Mouse (Mus musculus): ENCODE results near the gene Cfap100.

DNA sequence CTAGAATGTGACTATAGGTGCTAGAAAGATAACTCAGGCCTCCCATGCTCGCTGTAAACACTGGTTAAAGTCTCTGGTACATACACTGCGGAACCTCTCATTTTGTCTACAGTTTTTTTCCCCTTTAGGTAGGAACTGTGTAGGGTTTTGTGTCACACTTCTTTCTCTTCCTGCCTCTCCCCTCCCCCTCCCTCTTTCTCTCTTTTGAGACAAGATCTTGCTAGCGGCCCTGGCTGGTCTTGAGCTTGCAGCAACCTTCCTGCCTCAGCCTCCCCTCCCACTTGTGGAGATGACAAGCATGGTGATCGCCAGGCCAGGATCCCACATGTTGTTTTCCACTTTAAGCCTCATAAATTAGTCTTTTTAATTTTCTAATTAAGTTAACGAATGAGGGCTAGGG is 25.2 kb upstream of the Cfap100 start:
- TF ChIP-seq EP300 (IDR thresholded peaks at IDR 0.05; ENCODE audit: insufficient read depth, low read depth, low read length) (no peak), CTCF (IDR thresholded peaks at IDR 0.05; ENCODE audit: low read depth, low read length) (no peak)

All from ES-Bruce4 (cell line).